Mouse (Mus musculus) testis, adult 2 months (tissue): ENCODE data around the gene Clasp1. TPM values are rescaled to one million over a fixed set of nuclear protein-coding genes. Genes with fewer than 3 reads are reported as not detected.

Experiments
- H3K27ac ChIP-seq: fragments of 200-500 bp; 2 replicates; pipeline ENCODE4 v1.5.1; 2012; ENCODE audit warnings: low read depth, low read length; ENCODE audit not compliant: control insufficient read depth, insufficient read depth
- H3K27me3 ChIP-seq: fragments of 200-500 bp; 2 replicates; pipeline ENCODE4 v1.6.1; 2012; ENCODE audit warnings: mild to moderate bottlenecking, low read length, moderate library complexity; ENCODE audit not compliant: control insufficient read depth, insufficient read depth
- H3K36me3 ChIP-seq: fragments of 200-500 bp; 2 replicates; pipeline ENCODE4 v1.6.1; 2012; ENCODE audit warnings: mild to moderate bottlenecking, low read length; ENCODE audit not compliant: control insufficient read depth, insufficient read depth
- H3K4me1 ChIP-seq: fragments of 200-500 bp; 2 replicates; pipeline ENCODE4 v1.6.1; 2012; ENCODE audit warnings: low read length; ENCODE audit not compliant: control insufficient read depth, insufficient read depth
- H3K4me3 ChIP-seq: fragments of 200-500 bp; 2 replicates; pipeline ENCODE4 v1.5.1; 2012; ENCODE audit warnings: low read depth, mild to moderate bottlenecking, low read length, moderate library complexity, mixed read lengths; ENCODE audit not compliant: control insufficient read depth
- CTCF ChIP-seq: fragments of 200-500 bp; IDR thresholded peaks from 2 replicates; pipeline ENCODE4 v1.5.1; 2012; ENCODE audit warnings: low read depth, mild to moderate bottlenecking, inconsistent platforms, low read length, moderate library complexity; ENCODE audit not compliant: control insufficient read depth, insufficient read depth, insufficient replicate concordance
- POLR2A ChIP-seq: fragments of 200-500 bp; IDR thresholded peaks from 2 replicates; pipeline ENCODE4 v1.6.1; 2012; ENCODE audit warnings: low read depth, mild to moderate bottlenecking, inconsistent platforms, low read length, moderate library complexity; ENCODE audit not compliant: control insufficient read depth
- polyA plus RNA-seq: library from polyadenylated mRNA; depleted of rRNA; stranded (reverse); fragments of >200 nt; gene quantifications from 2 replicates; pipeline ENCODE4 v1.2.3, GENCODE M21; 2012; rRNA removed

The Clasp1 gene
- polyA plus RNA-seq, 1 experiment: 33.1 TPM

DNA sequence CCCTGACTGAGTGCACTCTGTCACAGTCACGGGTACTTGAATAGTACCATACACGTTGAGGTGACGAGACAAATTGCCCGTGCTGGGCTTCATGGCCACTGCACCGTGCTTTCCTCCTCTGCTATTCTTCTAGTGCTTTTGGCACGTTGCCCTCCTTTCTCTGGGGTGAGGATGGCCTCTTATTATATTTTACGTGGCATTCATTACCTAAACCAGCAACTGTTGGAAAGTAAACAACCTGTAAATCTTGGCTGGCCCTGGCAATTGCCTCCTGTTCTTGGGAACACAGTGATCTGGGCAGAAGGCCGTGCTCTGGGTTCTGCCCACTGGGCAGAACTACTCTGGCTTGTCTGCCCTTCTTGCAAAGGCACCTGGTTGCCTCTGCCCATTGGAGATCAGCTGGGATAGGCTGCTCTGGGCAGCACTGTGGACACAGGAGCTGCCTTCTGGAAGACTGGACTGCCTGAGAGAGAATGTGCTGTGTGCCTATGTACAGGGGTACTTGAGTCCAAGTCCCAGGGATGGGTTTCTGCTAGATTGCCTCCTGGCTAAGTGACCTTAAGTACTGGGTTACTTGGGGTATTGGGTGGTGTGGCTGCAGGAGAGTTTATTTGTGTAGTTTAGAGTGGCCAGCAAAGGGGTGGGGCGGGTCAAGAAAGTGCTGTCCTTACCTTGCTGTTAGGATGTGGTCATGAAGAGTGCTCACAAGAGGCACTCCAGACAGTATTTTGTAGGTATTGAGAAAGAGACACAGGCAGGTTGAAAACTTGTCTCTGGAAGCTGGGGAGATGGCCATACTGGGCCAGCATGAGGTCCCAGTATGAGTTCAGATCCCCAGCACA lies 254.5 kb downstream of the Clasp1 start:
- Histone ChIP-seq H3K4me1 (no peaks in the 10 kb centered on the region), H3K4me3 (no peak overlapping the region), H3K27ac (no peak overlapping the region), H3K27me3 (no peaks in the 10 kb centered on the region), H3K36me3 (no peaks in the 10 kb centered on the region)
- TF ChIP-seq POLR2A: no peak

DNA sequence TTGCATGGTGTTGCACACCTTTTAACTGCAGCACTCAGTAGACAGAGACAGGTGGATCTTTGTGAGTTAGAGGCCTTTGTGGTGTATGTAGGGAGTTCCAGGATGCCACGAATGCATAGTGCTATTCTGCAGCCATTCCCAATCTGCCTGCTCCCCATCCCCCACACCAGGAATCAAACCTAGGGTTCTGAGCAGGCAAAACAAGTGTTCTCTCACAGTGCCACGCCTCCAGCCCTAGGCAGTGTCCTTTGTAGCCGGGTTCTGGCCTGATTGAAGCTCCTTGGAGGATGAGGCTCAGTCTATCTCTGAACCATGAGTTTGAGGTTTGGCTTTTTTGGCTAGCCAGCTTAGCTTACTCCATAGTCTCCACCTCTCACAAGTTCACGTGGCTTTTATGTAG lies 256.8 kb downstream of the Clasp1 start:
- no peak overlapping the region for H3K27ac ChIP-seq
- no peak for TF ChIP-seq POLR2A
- TF ChIP-seq CTCF: no peak
- H3K4me1 ChIP-seq: no peaks in the 10 kb centered on the region; the same call in 1 of the 2 replicates
- H3K4me3 ChIP-seq: no peak overlapping the region
- no peaks in the 10 kb centered on the region for H3K36me3 ChIP-seq
- no peaks in the 10 kb centered on the region for H3K27me3 ChIP-seq

DNA sequence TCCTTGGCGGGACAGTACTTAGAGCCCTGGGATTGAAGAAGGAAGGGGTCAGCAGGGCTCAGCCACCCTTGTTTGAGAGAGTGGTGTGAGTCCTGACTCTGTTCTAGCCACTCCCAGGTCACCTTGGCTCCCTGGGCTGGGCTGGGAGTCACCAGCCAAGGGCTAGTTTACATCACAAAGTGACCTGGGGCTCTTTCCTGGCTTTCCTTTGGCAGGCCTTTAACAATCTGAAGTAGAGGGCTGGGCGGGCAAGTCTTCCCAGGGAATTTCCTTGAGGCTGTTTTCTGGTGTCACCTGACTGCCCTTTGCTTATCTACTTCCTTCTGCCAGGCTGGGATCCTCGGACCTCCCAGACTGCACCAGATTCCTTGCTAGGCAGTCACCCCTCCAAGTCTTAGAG lies 259.2 kb downstream of the Clasp1 start:
- H3K4me1 ChIP-seq: no peaks in the 10 kb centered on the region; the same call in 1 of the 2 replicates
- no peak overlapping the region for H3K27ac ChIP-seq
- TF ChIP-seq POLR2A (no peak), CTCF (no peak)
- no peaks in the 10 kb centered on the region for H3K36me3 ChIP-seq
- no peak overlapping the region for H3K4me3 ChIP-seq
- H3K27me3 ChIP-seq: no peaks in the 10 kb centered on the region

DNA sequence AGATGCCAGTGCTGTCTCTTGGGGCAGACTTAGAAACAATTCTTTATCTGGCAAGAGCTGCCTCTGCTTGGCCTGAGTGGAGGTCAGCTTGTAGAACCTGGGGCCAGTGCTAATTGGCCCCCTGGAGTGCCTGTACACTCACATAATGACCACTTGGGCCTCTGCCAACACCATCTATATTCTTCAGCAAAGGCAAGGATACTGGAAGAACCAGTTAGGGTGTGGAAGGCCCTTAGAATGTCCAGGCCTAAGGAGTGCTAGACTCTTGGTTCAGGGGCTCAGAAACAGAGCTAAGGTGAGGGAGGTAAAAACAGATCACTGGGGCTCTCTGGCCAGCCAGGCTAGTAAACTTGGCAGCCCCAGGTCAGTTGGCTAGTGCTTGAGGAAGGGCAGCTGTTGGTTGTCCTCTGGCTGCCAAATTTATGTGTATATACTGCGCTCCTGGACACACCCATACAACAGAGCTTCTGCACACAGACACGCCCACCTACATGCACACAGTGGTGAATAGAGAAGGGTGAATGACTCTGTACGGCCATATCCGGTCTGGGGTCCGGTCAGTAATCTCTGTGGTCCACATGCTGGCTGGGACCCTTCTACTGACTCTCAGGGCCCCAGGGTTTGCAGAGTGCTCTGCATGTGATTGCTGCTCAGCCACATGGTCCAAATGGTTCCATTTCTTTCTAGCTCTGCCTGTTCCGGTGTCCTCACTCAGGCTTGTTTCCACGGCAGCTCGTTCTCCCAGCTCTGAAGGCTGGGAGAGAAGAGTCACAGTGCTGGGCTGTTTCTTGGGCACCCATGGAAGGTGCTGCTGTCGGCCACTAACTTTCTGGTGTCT lies 261.3 kb downstream of the Clasp1 start:
- H3K4me1 ChIP-seq: no peaks in the 10 kb centered on the region; the same call in 1 of the 2 replicates
- TF ChIP-seq POLR2A: no peak
- no peak for TF ChIP-seq CTCF
- H3K27me3 ChIP-seq: no peaks in the 10 kb centered on the region
- no peaks in the 10 kb centered on the region for H3K36me3 ChIP-seq
- no peak overlapping the region for H3K4me3 ChIP-seq
- H3K27ac ChIP-seq: no peak overlapping the region

DNA sequence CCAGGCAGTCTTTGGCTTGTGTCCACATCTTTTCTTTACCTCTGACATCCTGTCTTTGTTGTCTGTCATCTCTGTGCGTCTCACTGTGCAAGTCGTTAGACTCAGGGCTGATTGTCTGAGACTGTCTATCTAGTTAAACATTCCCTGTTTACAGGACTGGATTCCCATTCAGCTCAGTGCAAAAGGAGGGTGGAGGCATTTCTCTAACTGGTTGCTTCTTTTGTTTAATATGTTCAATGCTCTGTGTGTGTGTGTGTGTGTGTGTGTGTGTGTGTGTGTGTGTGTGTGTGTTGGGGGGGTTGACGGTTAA lies 261.9 kb downstream of the Clasp1 start:
- Histone ChIP-seq H3K27ac (no peak overlapping the region), H3K27me3 (no peaks in the 10 kb centered on the region), H3K4me3 (no peak overlapping the region), H3K4me1 (no peaks in the 10 kb centered on the region; the same call in 1 of the 2 replicates), H3K36me3 (no peaks in the 10 kb centered on the region)
- TF ChIP-seq POLR2A (no peak), CTCF (no peak)

DNA sequence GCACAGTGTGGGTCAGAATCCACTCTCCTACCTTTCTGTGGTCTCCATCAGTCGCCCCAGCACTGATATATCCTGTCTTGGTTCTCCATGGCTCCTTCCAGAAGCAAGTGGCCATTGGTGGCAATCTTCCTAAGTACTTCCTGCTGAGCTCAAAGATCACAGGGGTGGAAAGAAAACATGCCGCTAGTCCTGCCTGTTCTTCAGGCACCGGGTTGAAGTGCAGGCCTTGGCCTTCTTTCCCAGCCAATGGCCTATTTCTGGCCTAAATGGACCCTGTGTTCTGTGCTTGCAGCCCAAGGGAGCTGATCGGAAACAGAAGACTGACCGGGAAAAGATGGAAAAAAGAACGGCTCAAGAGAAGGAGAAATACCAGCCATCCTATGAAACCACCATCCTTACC lies 269.9 kb downstream of the Clasp1 start:
- Histone ChIP-seq H3K4me1 (no peaks in the 10 kb centered on the region), H3K4me3 (no peak overlapping the region), H3K27ac (no peak overlapping the region), H3K36me3 (no peaks in the 10 kb centered on the region), H3K27me3 (no peaks in the 10 kb centered on the region)
- TF ChIP-seq POLR2A (no peak), CTCF (no peak)

DNA sequence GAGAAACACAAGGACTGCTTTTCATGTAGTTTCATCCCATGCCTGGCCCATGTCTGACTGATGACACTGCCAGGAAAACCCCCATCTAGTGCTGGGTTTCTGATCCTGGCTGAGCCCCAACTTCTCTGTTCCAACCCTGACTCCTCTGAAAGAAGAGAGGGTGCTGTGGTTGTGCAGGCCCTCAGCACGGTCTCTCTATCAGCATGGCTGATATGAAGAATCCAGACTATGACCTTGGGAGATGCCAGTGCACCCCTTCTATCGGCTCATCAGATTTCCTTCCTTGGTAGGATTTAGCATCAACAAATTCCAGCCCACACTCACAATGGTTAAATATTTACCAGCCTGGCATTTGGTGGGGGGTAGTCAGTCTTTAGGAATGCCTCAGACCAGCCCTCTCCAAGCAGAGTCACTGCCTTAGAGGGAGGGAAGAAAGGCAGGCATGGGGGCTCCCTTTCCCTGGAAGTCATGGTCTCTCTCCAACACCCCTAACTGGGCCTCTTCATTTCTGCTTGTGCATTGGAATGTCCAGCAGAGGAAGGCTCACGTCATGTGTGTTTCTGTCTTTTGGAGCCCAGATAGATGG lies 272.1 kb downstream of the Clasp1 start:
- H3K27me3 ChIP-seq: no peaks in the 10 kb centered on the region
- no peak overlapping the region for H3K27ac ChIP-seq
- H3K4me3 ChIP-seq: no peak overlapping the region
- TF ChIP-seq POLR2A (no peak), CTCF (no peak)
- H3K36me3 ChIP-seq: no peaks in the 10 kb centered on the region
- peaks cover 4% of the 10 kb centered on the region for H3K4me1 ChIP-seq

Other genes with a start within 250 kb of the Clasp1 start
- not detected in 2 replicates for gene Gm29106, start 212.5 kb upstream of the Clasp1 start, polyA plus RNA-seq
- gene Tsn, start 77.3 kb upstream of the Clasp1 start, polyA plus RNA-seq: 27.3 and 29.4 TPM in 2 replicates
- gene Nifk, start 67.2 kb upstream of the Clasp1 start, polyA plus RNA-seq: 5.4 and 6.8 TPM in 2 replicates
- gene Tfcp2l1, start 238.9 kb downstream of the Clasp1 start, polyA plus RNA-seq: 3.7 and 4.1 TPM in 2 replicates